Mouse (Mus musculus) gastrocnemius, postnatal 14 days (tissue): Measurements from ENCODE around the gene Serpind1. TPM values are rescaled to one million over a fixed set of nuclear protein-coding genes. Genes with fewer than 3 reads are reported as not detected.

Experiments used
- DNase-seq: peaks from one replicate; pipeline ENCODE4 v3.0.0; 2021; ENCODE audit warnings: mixed read lengths
- intact Hi-C: fragments of 180-260 bp; cut with DNase I; formaldehyde crosslinking; loops from one replicate; pipeline ENCODE4 v1.15.1; 2025; ENCODE audit warnings: low total_unique reads
- long read RNA-seq, 2 experiments: library from polyadenylated mRNA; stranded (forward); transcript quantifications; one replicate each; pipeline ENCODE4 v2.0.0; 2021
- total RNA-seq, 2 experiments: library from RNA; stranded (reverse); gene quantifications; 2 replicates each; pipeline ENCODE4 v1.2.3; 2021

Gene Serpind1
- under 1 TPM; 0.29 to 0.72 TPM for total RNA-seq
- long read RNA-seq, experiment 1, result 0 reads
- long read RNA-seq, experiment 2, result 0 reads

GRCm38 (mm10) chr16:17331116-17331515, at the start of gene Serpind1:
Serpind1 (plus strand) TSS chr16:17331371.
- intact Hi-C loops, result no loop called here
- DNase-seq, result no peak

GRCm38 (mm10) chr16:17283151-17283550, 48.0 kb upstream of the Serpind1 start:
- DNase-seq, result no peak
- intact Hi-C loops, result no loop called here

DNA sequence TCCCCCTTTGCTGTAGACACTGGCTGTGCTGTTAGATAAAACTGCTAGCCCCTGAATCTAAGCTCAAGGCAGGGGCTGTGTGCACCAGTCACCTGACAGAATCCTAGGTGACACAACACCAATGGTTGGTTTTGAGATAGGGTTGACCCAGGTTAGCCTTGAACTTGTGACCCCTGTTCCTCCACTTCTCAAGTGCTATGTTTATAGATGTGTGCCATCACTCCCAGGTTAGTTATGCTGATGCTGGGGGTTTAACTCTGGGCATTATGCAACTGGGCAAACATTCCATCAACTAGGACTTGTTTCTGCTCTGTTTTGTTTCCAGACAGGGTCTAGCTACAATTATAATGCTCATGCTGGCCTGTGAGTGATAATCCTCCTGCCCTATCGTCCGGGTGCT, 44.1 kb upstream of the Serpind1 start:
- intact Hi-C loops, result no loop called here

GRCm38 (mm10) chr16:17291016-17291415, 40.2 kb upstream of the Serpind1 start:
- no peak for DNase-seq
- intact Hi-C loops, result no loop called here

More for the DNA sequence above, 44.1 kb upstream of the Serpind1 start:
- DNase-seq, result no peak

GRCm38 (mm10) chr16:17292751-17293150, 38.4 kb upstream of the Serpind1 start:
- peak; percentile 51 for DNase-seq
- intact Hi-C loops, result no loop called here

- intact Hi-C loops, result no loop called here
- no peak for DNase-seq
Observed at GRCm38 (mm10) chr16:17300818-17301217, 30.4 kb upstream of the Serpind1 start.

DNA sequence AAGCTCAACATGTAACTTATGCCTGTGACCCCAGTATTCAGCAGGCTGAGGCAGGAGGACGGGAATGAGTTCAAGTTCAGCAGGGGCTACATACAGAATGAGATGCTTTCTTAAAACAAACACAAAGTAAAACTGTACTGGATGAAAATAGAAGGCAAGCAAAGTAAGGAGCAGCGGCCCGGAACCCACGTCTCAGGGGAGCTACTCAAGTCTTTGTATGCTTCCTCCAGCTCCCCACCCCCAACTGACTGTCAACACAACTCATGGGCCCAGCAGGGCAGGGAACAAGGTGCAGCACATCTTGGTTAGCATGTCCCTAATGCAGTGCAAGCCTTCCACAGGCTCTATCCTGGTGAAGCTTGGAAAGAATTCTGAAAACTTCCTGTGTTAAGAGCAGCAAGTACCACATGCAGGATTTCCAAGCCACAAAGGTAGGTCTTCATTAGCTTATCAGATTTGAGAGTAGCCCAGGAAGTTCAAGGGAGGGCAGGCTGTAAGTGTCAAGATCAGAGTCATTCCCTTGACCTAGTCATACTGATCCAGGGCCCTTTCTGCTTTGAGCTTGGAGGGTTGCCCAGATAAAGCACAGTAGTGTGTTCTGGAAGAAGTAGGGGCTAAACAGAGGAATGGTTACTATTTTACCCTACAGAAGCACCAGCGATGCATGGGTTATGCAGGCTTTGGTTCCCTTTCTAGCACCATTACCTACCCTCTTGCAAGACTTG, 27.5 kb upstream of the Serpind1 start:
- DNase-seq, result no peak
- intact Hi-C loops, result no loop called here

- intact Hi-C loops, result no loop called here
- no peak for DNase-seq
Observed at GRCm38 (mm10) chr16:17307461-17307860, 23.7 kb upstream of the Serpind1 start.

DNA sequence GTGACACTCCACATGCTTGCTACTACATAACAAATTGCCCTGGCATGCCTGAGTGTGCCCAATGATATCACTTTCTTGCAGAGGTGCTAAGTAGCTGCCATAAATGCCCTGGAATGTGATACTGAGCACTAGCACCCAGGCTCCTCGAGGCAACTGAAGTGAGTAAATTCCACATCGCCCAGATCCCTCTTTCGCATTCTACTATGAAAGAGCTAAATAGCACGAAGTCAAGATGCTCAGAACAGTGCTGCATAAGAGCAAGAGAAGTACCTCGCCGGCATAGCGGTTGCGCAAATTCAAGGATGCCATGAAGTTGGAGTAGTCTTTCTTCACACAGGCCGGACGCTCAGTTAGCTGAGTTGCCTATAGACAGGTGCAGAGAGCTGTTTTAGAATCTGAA, 22.1 kb upstream of the Serpind1 start:
- intact Hi-C loops, result no loop called here
- no peak for DNase-seq

DNA sequence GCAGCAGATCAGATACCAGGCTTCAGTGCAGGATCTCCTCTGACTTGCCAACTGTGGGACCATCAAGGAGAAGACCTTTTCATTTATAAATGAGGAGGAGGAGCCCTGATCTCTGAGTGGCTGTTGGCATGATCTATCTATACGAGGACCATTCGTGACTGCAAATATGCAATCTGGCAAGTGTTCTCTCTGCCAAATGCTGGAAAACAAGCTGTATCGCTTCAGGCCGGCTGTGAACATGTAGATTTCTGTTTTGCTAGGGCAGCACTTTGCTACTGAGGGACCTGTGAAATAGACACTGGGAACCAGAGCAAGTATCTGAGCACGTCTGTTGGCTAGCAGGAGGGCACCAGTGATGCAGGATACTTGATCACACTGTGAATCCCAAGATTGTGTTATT, 18.6 kb upstream of the Serpind1 start:
- no peak for DNase-seq
- intact Hi-C loops, result no loop called here

GRCm38 (mm10) chr16:17316554-17316953, 14.6 kb upstream of the Serpind1 start:
- no peak for DNase-seq
- intact Hi-C loops, result no loop called here

GRCm38 (mm10) chr16:17321481-17321880, 9.7 kb upstream of the Serpind1 start:
- intact Hi-C loops, result no loop called here
- no peak for DNase-seq

DNA sequence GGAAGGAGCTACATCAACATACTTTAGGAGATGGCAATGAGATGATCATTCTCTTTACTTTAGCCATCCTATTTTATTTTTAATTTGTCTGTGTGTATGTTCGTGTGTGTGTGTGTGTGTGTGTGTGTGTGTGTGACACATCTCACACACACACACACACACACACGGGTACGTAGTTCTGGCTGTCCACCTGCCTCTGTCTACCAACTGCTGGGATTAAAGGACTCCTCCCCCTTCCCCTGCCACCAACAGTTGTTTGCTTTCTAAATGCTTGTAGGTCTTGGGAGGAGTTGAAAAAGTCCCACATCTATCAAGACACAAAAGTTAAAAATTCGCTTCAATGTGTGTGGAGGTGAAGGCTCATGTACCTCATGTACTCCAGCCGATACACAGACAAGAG, 6.4 kb upstream of the Serpind1 start:
- DNase-seq, result no peak
- intact Hi-C loops, result no loop called here

DNA sequence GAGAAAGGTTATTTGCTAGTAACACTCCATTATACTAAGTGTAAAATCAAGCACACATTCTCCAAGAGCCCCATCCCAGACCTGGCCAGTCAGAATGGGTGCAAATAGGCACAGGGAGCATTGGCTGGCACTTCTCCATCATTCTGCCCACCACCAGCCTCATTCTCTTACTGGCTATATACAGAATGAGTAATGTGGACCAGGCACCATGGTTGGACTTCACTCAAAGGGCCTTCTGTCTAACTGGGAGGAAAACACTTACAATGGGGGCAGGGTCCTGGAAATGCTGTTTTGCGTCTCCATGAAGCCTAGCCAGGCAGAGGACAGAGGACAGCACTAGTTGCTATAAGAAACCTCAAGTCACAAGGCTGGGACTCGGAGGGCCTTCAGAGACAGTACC, 5.1 kb upstream of the Serpind1 start:
- intact Hi-C loops, result no loop called here
- no peak for DNase-seq

GRCm38 (mm10) chr16:17329848-17330570, 1.2 kb upstream of the Serpind1 start:
- no peak for DNase-seq
- intact Hi-C loops, result no loop called here

- no peak for DNase-seq
- intact Hi-C loops, result no loop called here
Observed at GRCm38 (mm10) chr16:17331855-17332254, 684 bp downstream of the Serpind1 start.

DNA sequence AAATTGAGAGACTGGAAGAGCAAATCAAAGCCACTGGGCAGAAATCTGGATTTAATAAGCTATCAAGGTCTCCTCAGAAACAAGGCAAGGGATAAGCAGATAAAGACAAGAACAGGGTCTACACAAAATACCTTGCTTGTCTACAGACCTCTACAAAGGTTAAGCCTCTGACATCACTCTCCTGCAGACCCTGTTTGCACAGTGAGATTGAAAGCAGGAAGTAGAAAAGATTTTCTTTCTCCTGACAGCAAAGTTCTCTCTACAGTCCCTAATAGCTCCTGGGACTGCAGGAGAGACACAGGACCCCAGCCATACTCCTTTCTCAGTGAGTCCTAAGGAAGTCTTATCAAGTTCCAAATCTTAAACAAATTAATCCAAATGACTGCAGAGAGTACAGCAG, 3.4 kb downstream of the Serpind1 start:
- DNase-seq, result no peak
- intact Hi-C loops, result no loop called here

DNA sequence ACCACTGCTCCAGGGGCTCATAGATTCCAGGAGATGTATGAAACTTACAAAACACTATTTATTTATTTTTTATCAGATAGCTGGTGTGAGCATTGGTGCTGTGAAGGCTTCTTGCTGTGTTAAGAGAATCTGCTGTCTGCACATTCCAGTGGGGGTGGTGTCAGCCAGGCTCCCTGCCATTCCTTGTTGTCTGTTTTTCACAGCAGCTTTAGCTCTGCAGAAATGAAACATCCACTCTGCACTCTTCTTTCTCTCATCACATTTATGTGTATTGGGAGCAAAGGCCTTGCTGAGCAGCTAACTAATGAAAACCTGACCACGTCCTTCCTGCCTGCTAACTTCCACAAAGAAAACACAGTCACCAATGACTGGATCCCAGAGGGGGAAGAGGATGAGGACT, 4.9 kb downstream of the Serpind1 start:
- no peak for DNase-seq
- intact Hi-C loops, result no loop called here

DNA sequence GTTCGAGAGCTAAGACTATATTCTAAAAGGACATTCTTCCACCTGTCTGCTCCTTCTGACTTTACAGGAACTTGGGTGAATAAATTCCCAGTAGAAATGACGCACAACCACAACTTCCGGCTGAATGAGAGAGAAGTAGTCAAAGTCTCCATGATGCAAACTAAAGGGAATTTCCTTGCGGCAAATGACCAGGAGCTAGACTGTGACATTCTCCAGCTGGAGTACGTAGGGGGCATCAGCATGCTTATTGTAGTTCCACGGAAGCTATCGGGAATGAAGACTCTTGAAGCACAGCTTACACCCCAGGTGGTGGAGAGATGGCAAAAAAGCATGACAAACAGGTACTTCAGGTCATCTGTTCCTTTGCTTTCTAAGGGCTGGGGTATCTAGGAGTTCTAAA, 8.5 kb downstream of the Serpind1 start:
- intact Hi-C loops, result no loop called here

GRCm38 (mm10) chr16:17340705-17341104, 9.5 kb downstream of the Serpind1 start:
- no peak for DNase-seq
- intact Hi-C loops, result no loop called here

More for the DNA sequence above, 8.5 kb downstream of the Serpind1 start:
- no peak for DNase-seq

GRCm38 (mm10) chr16:17341847-17342246, 10.7 kb downstream of the Serpind1 start:
- no peak for DNase-seq
- intact Hi-C loops, result no loop called here
